Mouse (Mus musculus) adipocyte (in vitro differentiated cells): ENCODE results near the gene Whamm.
A peak's percentile ranks its signal among the peaks of the same experiment; 100 is the strongest.

ENCODE experiments used
- DNase-seq: peaks from one replicate; pipeline ENCODE4 v3.0.0-alpha.2; 2016; ENCODE audit warnings: low spot score

Gene Whamm

DNA sequence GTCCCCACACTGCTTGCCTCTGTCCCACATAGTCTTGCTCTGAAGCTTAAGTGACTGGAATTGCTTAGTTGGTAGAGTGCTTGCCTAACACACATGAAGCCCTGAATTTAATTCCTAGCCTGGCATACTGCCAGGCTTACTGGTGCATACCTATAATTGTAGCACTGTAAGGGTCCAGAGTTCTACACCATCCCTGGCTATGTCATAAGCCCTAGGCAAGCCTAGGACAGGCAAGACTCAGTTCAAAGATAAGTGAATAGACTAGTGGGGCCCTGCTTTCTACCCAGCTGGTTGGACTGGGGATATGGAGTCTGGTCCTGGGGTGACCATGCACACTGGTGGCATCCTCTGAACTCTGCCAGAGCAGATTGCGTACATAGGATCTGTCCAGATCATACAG is 26.6 kb downstream of the Whamm start:
- no peak for DNase-seq

GRCm38 (mm10) chr7:81599379-81600280 is 28.6 kb downstream of the Whamm start:
- DNase-seq = no peak

- no peak for DNase-seq
Measured at GRCm38 (mm10) chr7:81604991-81605390, 33.9 kb downstream of the Whamm start.

DNA sequence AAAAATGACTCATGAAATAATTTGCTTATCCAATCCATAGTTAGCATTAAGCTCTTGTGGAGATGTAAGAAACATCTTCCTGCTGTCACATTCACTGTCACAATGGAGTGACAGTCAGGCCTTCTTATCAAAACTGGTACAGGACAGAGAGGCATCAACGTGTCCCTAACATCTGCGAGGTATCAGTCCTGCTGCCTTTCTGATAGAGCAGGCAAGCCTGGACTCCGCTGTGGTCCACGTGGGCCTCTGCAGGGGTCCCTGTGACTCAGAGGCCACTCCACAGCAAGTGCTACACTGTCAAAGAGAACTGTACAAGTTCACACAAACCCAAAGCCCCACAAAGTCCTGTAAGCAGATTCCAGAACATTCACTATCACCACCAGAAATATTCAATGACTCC is 34.4 kb downstream of the Whamm start:
- DNase-seq = no peak

- DNase-seq = no peak
Measured at GRCm38 (mm10) chr7:81606452-81606851, 35.4 kb downstream of the Whamm start.

- no peak for DNase-seq
Measured at GRCm38 (mm10) chr7:81610125-81610524, 39.1 kb downstream of the Whamm start.

GRCm38 (mm10) chr7:81612856-81613635 is 42.0 kb downstream of the Whamm start:
- DNase-seq = no peak

DNA sequence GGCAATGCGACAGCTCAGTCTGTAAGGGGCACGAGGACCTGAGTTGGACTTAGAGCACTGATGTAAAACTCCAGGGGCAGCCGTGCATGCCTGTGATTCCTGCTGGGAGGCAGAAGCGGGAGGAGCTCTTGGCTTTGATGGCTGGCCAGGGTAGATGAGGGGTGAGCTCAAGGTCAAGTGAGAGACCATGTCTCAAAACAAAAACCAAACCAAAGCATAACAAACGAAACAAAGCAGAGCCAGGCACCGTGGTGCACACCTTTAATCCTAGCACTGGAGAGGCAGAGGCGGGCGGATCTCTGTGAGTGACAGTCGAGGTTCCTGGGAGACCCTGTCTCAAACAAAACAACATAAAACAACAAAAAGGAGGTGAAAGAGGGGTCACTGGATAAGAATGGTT is 44.0 kb downstream of the Whamm start:
- DNase-seq = no peak

GRCm38 (mm10) chr7:81622793-81623192 is 51.7 kb downstream of the Whamm start:
- no peak for DNase-seq

- DNase-seq = no peak
Measured at GRCm38 (mm10) chr7:81623767-81624166, 52.7 kb downstream of the Whamm start.

DNA sequence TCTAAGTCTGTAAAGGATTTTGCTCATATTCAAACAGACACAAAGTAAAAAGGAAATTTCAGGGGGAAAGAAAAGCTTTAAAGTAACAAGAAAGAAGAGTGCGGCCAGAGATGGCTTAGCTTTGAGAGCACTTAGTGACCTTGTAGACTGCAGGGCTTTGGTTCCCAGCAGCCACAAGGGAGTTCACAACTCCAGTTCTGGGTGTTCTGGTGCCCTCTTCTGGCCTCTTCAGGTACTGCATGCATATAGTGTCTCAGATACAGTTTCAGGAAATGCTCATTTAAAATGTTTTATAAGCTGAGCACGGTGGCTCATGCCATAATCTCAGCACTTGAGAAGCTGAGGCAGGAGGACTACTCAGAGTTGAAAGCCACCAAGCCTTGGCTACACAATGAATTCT is 55.4 kb downstream of the Whamm start:
- DNase-seq = peak; percentile 4

- no peak for DNase-seq
Measured at GRCm38 (mm10) chr7:81631261-81631660, 60.2 kb downstream of the Whamm start.

DNA sequence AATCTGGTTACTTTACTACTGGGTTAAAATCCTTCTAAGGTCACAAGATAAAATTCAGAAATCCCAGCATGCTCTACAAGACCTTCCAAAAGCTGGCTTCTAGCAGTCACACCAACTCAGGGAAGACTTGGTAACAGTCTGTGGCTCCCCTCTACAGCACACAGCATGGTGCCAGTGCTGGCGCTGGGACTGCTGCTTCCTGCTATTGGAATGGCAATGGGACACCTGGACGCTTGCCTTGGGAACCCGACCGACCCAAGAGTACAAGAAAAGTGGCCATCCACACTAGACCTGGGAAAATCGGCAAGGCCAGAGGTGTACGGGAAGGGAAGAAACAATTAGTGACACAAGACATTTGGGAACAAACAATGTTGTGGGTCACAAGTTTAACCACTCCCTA is 61.5 kb downstream of the Whamm start:
- DNase-seq = no peak

GRCm38 (mm10) chr7:81641101-81641500 is 70.0 kb downstream of the Whamm start:
- no peak for DNase-seq

DNA sequence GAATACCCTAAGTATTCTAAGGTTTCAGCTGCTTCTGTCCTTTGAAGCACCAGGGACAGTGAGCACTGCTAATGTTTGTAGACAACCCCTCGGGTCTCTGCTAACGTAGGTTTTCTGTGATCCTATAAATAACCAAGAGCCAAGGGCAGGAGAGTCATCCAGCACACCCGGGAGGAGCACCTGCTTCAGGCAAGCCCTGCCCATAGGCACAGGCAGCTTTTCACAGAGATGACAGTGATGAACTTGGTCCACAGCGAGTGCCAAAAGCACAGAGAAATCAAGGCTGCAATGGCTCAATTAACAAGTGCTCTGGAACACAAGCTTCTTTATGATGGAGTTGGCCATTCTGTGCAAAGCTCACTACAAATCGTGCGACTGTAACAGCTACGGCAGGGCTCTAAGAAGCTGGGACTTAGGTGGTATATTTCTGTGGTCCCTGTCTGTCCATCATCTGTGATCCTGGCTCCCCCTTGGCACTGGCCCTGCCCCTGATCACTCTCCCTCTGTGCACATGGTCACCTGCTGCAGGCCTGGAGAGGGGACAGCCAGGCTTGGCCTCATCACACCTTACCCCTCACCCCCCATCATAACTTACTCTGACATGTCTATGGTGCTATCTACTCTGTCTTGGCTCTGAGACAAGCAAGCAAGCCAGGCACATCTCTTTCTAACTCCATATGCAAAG is 73.6 kb downstream of the Whamm start:
- no peak for DNase-seq
